Mouse (Mus musculus) limb, embryonic 10.5 days (tissue): ENCODE data around the gene AL732309.1. TPM values are rescaled to one million over a fixed set of nuclear protein-coding genes. Genes with fewer than 3 reads are reported as not detected.

Experiments used
- DNase-seq: peaks from one replicate; pipeline ENCODE4 v3.0.0-alpha.2; 2017; ENCODE audit warnings: low spot score
- H3K27ac ChIP-seq: fragments of 300-500 bp; sonication (generic); 2 replicates; pipeline ENCODE4 v1.5.1; 2016; ENCODE audit warnings: mild to moderate bottlenecking
- H3K27me3 ChIP-seq: fragments of 300-500 bp; sonication (generic); 2 replicates; pipeline ENCODE4 v1.6.1; 2016; ENCODE audit warnings: low read depth, mild to moderate bottlenecking; ENCODE audit not compliant: poor library complexity, severe bottlenecking
- H3K36me3 ChIP-seq: fragments of 300-500 bp; sonication (generic); 2 replicates; pipeline ENCODE4 v1.6.1; 2016; ENCODE audit warnings: mild to moderate bottlenecking, moderate library complexity
- H3K4me1 ChIP-seq: fragments of 300-500 bp; sonication (generic); 2 replicates; pipeline ENCODE4 v1.6.1; 2016
- H3K4me3 ChIP-seq: fragments of 300-500 bp; sonication (generic); 2 replicates; pipeline ENCODE4 v1.5.1; 2016; ENCODE audit warnings: mild to moderate bottlenecking, moderate library complexity
- H3K9me3 ChIP-seq: fragments of 300-500 bp; sonication (generic); replicated peaks from 2 replicates; pipeline ENCODE4 v1.6.1; 2016; ENCODE audit warnings: mild to moderate bottlenecking
- WGBS: fragments of 180-500 bp; shearing (Covaris S2); methylation state at CpG from one replicate; pipeline ENCODE4 v1.1.7; 2016; 5-methylcytosine and 5-hydroxymethylcytosine counted together
- polyA plus RNA-seq: library from polyadenylated mRNA; unstranded; fragments of >200 nt; fragmentation: Nextera tagmentation; extraction: Ambion mirVana; gene quantifications from 2 replicates; pipeline ENCODE4 v1.2.1, GENCODE M21; 2016

The AL732309.1 gene
- 6.5 and 7.8 TPM in 2 replicates for polyA plus RNA-seq

GRCm38 (mm10) chr2:25246183-25247072, at the start of gene AL732309.1:
TSS of gene AL732309.1 (minus strand) at chr2:25246863.
- H3K4me1 ChIP-seq = peaks cover 18% of the 10 kb centered on the region
- H3K27ac ChIP-seq = no peak within 1 kb of the TSS
- DNase-seq = no peak
- H3K36me3 ChIP-seq = peaks cover 65% of the 10 kb centered on the region
- no peaks in the 10 kb centered on the region for H3K9me3 ChIP-seq
- 91% methylated on average over 10 of the region's 10 CpGs for WGBS
- no peak within 1 kb of the TSS for H3K4me3 ChIP-seq
- H3K27me3 ChIP-seq = peaks cover 31% of the 10 kb centered on the region

- DNase-seq = no peak
- Histone ChIP-seq H3K4me3 (no peak overlapping the region), H3K27ac (no peak overlapping the region), H3K4me1 (peaks cover 27% of the 10 kb centered on the region), H3K27me3 (peaks cover 99% of the 10 kb centered on the region), H3K9me3 (no peaks in the 10 kb centered on the region), H3K36me3 (no peaks in the 10 kb centered on the region)
- 75% methylated on average over 9 of the region's 9 CpGs for WGBS
These were observed 47.0 kb upstream of the AL732309.1 start for GRCm38 (mm10) chr2:25293706-25294105.

GRCm38 (mm10) chr2:25292856-25293255, 46.2 kb upstream of the AL732309.1 start:
- H3K36me3 ChIP-seq = no peaks in the 10 kb centered on the region
- peak; percentile 90 for DNase-seq
- no peaks in the 10 kb centered on the region for H3K9me3 ChIP-seq
- H3K4me1 ChIP-seq = peaks cover 27% of the 10 kb centered on the region
- H3K4me3 ChIP-seq = no peak overlapping the region
- 0% methylated on average over 1 of the region's 1 CpGs for WGBS
- no peak overlapping the region for H3K27ac ChIP-seq
- peaks cover 100% of the 10 kb centered on the region for H3K27me3 ChIP-seq

DNA sequence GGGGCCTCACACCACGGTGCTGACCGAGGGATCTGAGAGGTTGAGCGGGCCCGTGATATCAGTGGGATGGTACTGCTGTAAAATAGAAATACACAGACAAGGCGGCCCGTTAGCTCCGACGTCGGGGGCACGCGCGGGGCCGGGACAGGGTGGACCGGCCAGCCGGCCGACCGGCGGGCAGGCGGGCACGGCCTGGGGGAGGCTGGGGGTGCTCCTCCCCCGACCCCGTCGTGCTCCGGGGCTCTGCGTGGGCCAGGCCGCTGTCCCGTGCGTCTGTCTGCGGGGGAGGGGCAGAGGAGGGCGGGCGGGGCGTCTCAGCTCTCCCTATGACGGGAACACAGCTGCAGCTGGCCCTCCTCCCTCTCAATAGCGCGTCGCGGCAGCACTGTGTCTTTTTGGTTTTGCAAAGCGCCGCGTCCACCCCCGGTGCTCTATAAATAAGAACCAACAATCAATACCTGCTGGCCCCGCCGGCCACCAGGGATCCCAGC, 45.4 kb upstream of the AL732309.1 start:
- WGBS = 8% methylated on average over 42 of the region's 43 CpGs

GRCm38 (mm10) chr2:25291184-25292053, 44.8 kb upstream of the AL732309.1 start:
- DNase-seq = peak; percentile 46
- Histone ChIP-seq H3K27ac (no peak overlapping the region), H3K4me1 (peaks cover 27% of the 10 kb centered on the region), H3K36me3 (peaks cover 4% of the 10 kb centered on the region), H3K9me3 (no peaks in the 10 kb centered on the region), H3K27me3 (peaks cover 100% of the 10 kb centered on the region), H3K4me3 (peak overlapping the region; percentile 40)
- 7% methylated on average over 32 of the region's 32 CpGs for WGBS

More for the DNA sequence above, 45.4 kb upstream of the AL732309.1 start:
- DNase-seq = no peak
- H3K9me3 ChIP-seq = no peaks in the 10 kb centered on the region
- no peaks in the 10 kb centered on the region for H3K36me3 ChIP-seq
- H3K27ac ChIP-seq = no peak overlapping the region
- peaks cover 27% of the 10 kb centered on the region for H3K4me1 ChIP-seq
- H3K27me3 ChIP-seq = peaks cover 100% of the 10 kb centered on the region
- H3K4me3 ChIP-seq = peak overlapping the region; percentile 40

- peaks cover 99% of the 10 kb centered on the region for H3K27me3 ChIP-seq
- peaks cover 11% of the 10 kb centered on the region for H3K36me3 ChIP-seq
- no peak for DNase-seq
- H3K27ac ChIP-seq = no peak overlapping the region
- 2% methylated on average over 18 of the region's 18 CpGs for WGBS
- peak overlapping the region; percentile 22 for H3K4me3 ChIP-seq
- H3K9me3 ChIP-seq = no peaks in the 10 kb centered on the region
- peaks cover 27% of the 10 kb centered on the region for H3K4me1 ChIP-seq
These were observed 44.1 kb upstream of the AL732309.1 start for GRCm38 (mm10) chr2:25290816-25291130.

DNA sequence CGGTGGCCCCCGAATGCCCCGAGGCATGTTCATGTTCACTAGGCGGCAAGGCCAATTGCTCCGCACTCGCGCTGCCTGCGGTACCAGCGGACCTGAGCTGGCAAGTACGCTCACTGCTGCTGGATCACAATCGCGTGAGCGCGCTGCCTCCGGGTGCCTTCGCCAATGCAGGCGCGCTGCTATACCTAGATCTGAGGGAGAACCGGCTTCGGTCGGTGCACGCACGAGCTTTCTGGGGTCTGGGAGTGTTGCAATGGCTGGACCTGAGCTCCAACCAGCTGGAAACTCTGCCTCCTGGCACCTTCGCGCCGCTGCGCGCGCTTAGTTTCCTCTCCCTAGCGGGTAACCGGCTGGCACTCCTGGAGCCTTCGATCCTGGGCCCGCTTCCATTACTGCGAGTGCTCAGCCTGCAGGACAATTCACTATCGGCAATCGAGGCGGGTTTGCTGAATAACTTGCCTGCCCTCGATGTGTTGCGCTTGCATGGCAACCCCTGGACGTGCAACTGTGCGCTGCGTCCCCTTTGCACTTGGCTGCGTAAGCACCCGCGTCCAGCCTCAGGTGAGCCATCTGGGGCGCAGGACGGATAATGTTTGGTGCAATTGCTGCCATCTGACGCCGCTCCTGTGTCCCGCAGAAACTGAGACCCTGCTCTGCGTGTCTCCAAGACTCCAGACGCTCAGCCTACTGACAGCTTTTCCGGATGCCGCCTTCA, 43.6 kb upstream of the AL732309.1 start:
- WGBS = 2% methylated on average over 54 of the region's 54 CpGs
- Histone ChIP-seq H3K27me3 (peaks cover 94% of the 10 kb centered on the region), H3K4me1 (peaks cover 27% of the 10 kb centered on the region), H3K36me3 (peaks cover 16% of the 10 kb centered on the region), H3K4me3 (peak overlapping the region; percentile 22), H3K9me3 (no peaks in the 10 kb centered on the region), H3K27ac (no peak overlapping the region)
- DNase-seq = peak; percentile 41

- Histone ChIP-seq H3K27ac (no peak within 1 kb of the TSS), H3K4me1 (peaks cover 27% of the 10 kb centered on the region), H3K4me3 (peak within 1 kb of the TSS; percentile 22), H3K9me3 (no peaks in the 10 kb centered on the region), H3K36me3 (peaks cover 22% of the 10 kb centered on the region), H3K27me3 (peaks cover 88% of the 10 kb centered on the region)
- 16% methylated on average over 11 of the region's 11 CpGs for WGBS
- DNase-seq = no peak
These were observed 43.0 kb upstream of the AL732309.1 start, which contains the start of gene Lrrc26 for GRCm38 (mm10) chr2:25289651-25290050. TSS of gene Lrrc26 (plus strand) at chr2:25289915.

DNA sequence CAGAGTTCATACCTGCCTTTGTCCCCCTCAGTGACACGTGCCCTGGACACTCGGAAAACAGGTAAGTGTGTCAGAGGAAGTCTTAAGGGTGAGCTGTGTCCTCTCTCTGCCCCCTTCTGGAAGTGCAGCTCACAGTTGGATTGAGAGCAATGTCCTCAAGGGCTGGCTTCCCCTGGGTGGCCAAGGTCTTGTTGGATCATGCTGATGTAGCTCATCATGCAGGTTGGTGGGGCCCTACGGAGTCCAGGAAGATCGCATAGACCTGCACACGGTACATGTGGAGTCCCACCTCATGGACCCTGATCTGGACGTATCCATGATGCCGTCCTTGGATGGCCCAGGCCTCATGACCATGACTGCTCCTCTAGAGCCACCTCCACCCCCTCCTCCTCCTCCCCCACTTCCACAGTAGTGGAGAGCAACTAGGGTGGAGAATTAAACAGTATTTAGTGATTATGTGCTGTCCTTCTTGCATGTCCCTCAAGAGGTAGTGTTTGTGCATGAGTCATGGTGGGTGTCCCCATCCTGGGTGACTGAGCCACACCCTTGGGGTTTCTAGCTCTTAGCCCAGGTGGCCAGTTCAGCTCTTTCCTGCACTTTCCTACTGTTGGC, 42.2 kb upstream of the AL732309.1 start:
- peaks cover 80% of the 10 kb centered on the region for H3K27me3 ChIP-seq
- H3K4me1 ChIP-seq = peaks cover 27% of the 10 kb centered on the region
- no peaks in the 10 kb centered on the region for H3K9me3 ChIP-seq
- WGBS = 82% methylated on average over 7 of the region's 7 CpGs
- no peak overlapping the region for H3K27ac ChIP-seq
- H3K4me3 ChIP-seq = no peak overlapping the region
- peaks cover 30% of the 10 kb centered on the region for H3K36me3 ChIP-seq
- DNase-seq = no peak

DNA sequence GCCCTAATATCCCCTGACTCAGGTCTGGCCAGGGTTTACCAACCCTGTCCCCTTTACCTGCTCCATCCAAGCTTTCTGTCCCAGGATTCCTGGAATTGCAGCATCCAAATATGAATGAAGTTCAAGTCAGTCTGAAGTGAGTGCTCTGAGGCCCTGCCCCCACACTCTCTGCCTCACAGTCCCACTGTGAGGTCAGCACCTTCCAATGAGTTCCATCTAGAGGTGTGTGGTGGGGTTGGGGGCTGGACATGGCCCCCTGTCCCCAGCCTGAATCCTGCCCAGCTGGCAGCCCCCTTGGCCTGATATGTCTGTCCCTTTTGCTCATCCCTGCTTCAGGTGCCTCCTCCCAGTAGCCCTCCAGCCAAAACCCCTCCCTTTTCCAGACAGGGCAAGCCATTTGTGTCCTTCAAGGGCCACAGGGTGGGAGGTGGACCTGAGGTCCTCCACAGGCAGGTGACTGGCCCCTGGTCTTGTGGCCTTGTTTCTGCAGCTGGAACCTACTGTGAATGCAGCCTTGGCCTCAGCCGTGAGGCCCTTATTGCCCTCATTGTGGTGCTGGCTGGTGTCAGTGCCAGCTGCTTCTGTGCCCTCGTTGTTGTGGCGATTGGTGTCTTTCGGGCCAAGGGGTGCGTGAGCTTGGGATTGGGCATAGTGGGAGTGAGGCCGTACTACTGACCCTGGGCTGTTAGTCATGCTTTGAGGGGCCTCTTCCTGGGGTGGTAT, 41.4 kb upstream of the AL732309.1 start, which contains the start of gene Tmem210:
Gene Tmem210, plus strand, starts transcription at position 219 of the 723 bp plus-strand sequence.
- peaks cover 37% of the 10 kb centered on the region for H3K36me3 ChIP-seq

GRCm38 (mm10) chr2:25286837-25287636, 40.4 kb upstream of the AL732309.1 start:
- Histone ChIP-seq H3K27ac (no peak overlapping the region), H3K9me3 (no peaks in the 10 kb centered on the region), H3K36me3 (peaks cover 48% of the 10 kb centered on the region), H3K4me1 (peaks cover 22% of the 10 kb centered on the region), H3K4me3 (no peak overlapping the region), H3K27me3 (peaks cover 62% of the 10 kb centered on the region)
- DNase-seq = no peak
- WGBS = 55% methylated on average over 7 of the region's 7 CpGs

More for the DNA sequence above, 41.4 kb upstream of the AL732309.1 start, which contains the start of gene Tmem210:
- H3K27me3 ChIP-seq = peaks cover 72% of the 10 kb centered on the region
- no peak for DNase-seq
- no peak within 1 kb of the TSS for H3K27ac ChIP-seq
- no peaks in the 10 kb centered on the region for H3K9me3 ChIP-seq
- H3K4me1 ChIP-seq = peaks cover 27% of the 10 kb centered on the region
- H3K4me3 ChIP-seq = no peak within 1 kb of the TSS
- WGBS = 85% methylated on average over 6 of the region's 6 CpGs
